Mouse (Mus musculus) brown adipose tissue, adult 24 weeks (tissue): Measurements from ENCODE around the gene Anapc1. TPM values are rescaled to one million over a fixed set of nuclear protein-coding genes. Genes with fewer than 3 reads are reported as not detected.

ENCODE experiments used
- H3K27ac ChIP-seq: fragments of 200-500 bp; replicated peaks from 2 replicates; pipeline ENCODE4 v1.5.1; 2012; ENCODE audit warnings: low read depth, mild to moderate bottlenecking, low read length
- H3K4me1 ChIP-seq: fragments of 200-500 bp; 2 replicates; pipeline ENCODE4 v1.6.1; 2012; ENCODE audit warnings: low read length, mixed read lengths; ENCODE audit not compliant: control insufficient read depth, insufficient read depth, insufficient read length
- H3K4me3 ChIP-seq: fragments of 200-500 bp; 2 replicates; pipeline ENCODE4 v1.5.1; 2012; ENCODE audit warnings: low read depth, mild to moderate bottlenecking, low read length, moderate library complexity; ENCODE audit not compliant: insufficient read depth
- polyA plus RNA-seq: library from polyadenylated mRNA; stranded (reverse); fragments of >200 nt; gene quantifications from 2 replicates; pipeline ENCODE4 v1.2.4, GENCODE M21; 2012; ENCODE audit not compliant: missing spikeins, insufficient read depth, insufficient read length

Gene Anapc1
- polyA plus RNA-seq, 1 experiment: 17.7 TPM

DNA sequence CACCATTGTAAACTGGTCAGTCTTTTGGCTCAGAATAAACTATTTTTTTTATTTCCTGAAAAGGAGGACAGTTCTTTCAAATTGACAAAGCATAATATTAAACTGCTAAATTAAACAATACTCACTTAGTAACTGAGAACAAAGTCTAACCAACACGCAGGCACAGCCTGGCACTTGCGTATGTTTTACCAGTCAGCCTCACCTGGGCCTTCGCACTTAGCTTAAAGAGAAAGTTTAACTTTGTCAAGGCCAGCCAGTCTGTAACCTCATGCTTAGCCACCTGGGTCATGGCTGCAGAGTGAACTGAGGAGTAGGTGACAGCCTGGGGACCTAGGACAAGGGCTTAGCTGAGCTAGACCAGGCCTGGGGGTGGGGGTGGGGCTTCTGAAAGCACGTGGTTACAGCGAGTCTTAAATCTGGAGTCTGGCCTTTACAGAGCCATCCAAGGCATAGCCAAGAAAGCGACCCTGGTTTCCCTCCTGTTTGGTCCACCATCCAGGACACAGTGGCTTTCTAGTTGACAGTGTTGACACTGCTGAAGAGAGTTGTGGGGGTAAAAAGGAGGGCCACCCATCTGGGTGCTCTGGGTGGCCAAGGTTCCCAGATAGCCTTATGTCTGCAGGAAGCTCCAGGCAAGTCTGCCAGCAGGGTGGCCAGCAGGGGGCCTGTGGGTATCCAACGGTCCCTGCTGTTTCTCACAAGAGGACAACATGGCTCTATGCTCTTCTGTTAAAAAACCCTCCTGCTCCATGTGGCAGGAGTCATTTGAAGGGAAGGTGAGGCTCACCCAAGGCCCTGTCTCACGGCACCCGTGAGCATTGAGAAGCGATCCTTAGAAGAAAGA, 120.7 kb downstream of the Anapc1 start:
- Histone ChIP-seq H3K27ac (no peak overlapping the region), H3K4me3 (no peak overlapping the region), H3K4me1 (no peaks in the 10 kb centered on the region)

DNA sequence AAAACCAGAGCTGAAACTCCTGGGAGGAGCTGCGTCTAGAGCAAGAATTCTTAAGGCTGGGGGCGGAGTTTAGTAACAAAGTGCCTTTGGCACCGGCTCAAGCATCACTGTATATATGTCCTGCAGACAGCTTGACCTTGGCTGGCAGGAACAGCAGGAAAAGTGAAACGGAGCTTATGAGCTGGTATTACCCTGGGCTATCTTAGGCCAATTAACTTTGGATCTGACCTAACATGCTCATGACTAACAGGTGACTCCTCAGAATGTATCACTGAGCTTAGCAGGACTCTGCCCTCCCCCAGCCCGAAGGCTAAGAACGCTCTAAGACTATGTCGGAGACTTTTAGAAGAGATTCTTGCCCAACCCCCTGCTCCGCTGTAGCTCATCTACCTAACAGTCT, 121.3 kb downstream of the Anapc1 start:
- no peak overlapping the region for H3K4me3 ChIP-seq
- H3K4me1 ChIP-seq: no peaks in the 10 kb centered on the region
- H3K27ac ChIP-seq: no peak overlapping the region

DNA sequence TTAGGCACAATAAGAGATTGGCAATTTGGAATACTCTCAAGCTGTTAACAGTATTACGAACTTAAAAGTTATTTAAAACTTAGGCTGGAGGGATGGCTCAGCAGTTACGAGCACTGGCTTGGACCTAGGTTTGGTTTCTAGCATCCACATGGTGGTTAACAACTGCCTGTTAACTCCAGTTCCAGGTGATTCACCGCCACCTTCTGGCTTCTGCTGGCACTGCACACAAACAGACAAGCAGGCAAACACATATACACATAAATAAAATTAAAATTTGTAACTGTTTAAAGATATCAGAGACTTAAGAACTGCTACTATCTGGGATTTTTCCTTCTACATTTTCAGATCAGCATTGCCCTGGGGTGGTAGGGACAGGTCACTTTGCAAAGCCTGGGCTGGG, 123.0 kb downstream of the Anapc1 start:
- no peak overlapping the region for H3K4me3 ChIP-seq
- no peak overlapping the region for H3K27ac ChIP-seq
- H3K4me1 ChIP-seq: no peaks in the 10 kb centered on the region

Other genes starting within 250 kb of the Anapc1 start
- not detected in 2 replicates for gene Spdye4c, start 96.2 kb downstream of the Anapc1 start, polyA plus RNA-seq
- 2.4 and 3.0 TPM in 2 replicates for gene Mertk, start 11.6 kb upstream of the Anapc1 start, polyA plus RNA-seq
- 12.9 and 13.7 TPM in 2 replicates for gene Tmem87b, start 130.7 kb upstream of the Anapc1 start, polyA plus RNA-seq
- gene Fbln7, start 175.6 kb upstream of the Anapc1 start, polyA plus RNA-seq: 1.7 and 2.5 TPM in 2 replicates